In genomic region chr17:27056170-27056569, GRCm38 (mm10) we compare ENCODE assay signal across 8 mouse cellular contexts. TPM values are rescaled to one million over a fixed set of nuclear protein-coding genes. Genes with fewer than 3 reads are reported as not detected.
DNase-seq lines count a peak whose midpoint lies in the region; ATAC-seq lines count a peak whose summit lies in the region.

No protein-coding gene starts in this region.

- peaks cover 69% of the 10 kb centered on the region for H3K27me3 ChIP-seq in forebrain, embryonic 10.5 days (ENCODE audit: poor library complexity, severe bottlenecking)
- H3K27me3 ChIP-seq in limb, embryonic 12.5 days, result peaks cover 20% of the 10 kb centered on the region
- H3K27me3 ChIP-seq in midbrain, embryonic 13.5 days, result peaks cover 54% of the 10 kb centered on the region

- no peaks in the 10 kb centered on the region for H3K9me3 ChIP-seq in forebrain, embryonic 10.5 days
- H3K9me3 ChIP-seq in limb, embryonic 12.5 days, result no peaks in the 10 kb centered on the region
- H3K9me3 ChIP-seq in midbrain, embryonic 13.5 days, result no peaks in the 10 kb centered on the region

- H3K4me3 ChIP-seq in forebrain, embryonic 10.5 days, result peak overlapping the region; percentile 59
- peak overlapping the region; percentile 65 for H3K4me3 ChIP-seq in limb, embryonic 12.5 days (replicated peaks)
- H3K4me3 ChIP-seq in midbrain, embryonic 13.5 days (replicated peaks), result 0 out of 2 replicates have a peak overlapping the region, but pooled peaks have one; percentile 44

- peak overlapping the region; percentile 61 for H3K9ac ChIP-seq in limb, embryonic 12.5 days (replicated peaks)
- no peak overlapping the region for H3K9ac ChIP-seq in midbrain, embryonic 13.5 days (replicated peaks)

- H3K36me3 ChIP-seq in forebrain, embryonic 10.5 days (replicated peaks), result no peaks in the 10 kb centered on the region
- H3K36me3 ChIP-seq in limb, embryonic 12.5 days, result no peaks in the 10 kb centered on the region
- no peaks in the 10 kb centered on the region for H3K36me3 ChIP-seq in midbrain, embryonic 13.5 days

- peaks cover 56% of the 10 kb centered on the region for H3K4me1 ChIP-seq in forebrain, embryonic 10.5 days
- H3K4me1 ChIP-seq in limb, embryonic 12.5 days (replicated peaks), result peaks cover 49% of the 10 kb centered on the region
- H3K4me1 ChIP-seq in midbrain, embryonic 13.5 days (replicated peaks), result peaks cover 12% of the 10 kb centered on the region

- no peak for ATAC-seq in limb, embryonic 12.5 days (ENCODE audit: insufficient number of reproducible peaks, insufficient read depth, low FRiP score, low TSS enrichment, low read depth)
- no peak for ATAC-seq in midbrain, embryonic 13.5 days

- DNase-seq in 416B (ENCODE audit: low read depth) (peak; percentile 98), WW6 (ENCODE audit: low read depth, low spot score) (peak; percentile 76)
- peak; percentile 49 for DNase-seq in forebrain, embryonic 10.5 days (ENCODE audit: extremely low spot score, low spot score)
- DNase-seq in heart, postnatal 4 days, result peak; percentile 69
- DNase-seq in thymus, adult 18-20 months, result peak; percentile 74 to 83
- no peak for DNase-seq in cerebellum, postnatal 4 days (ENCODE audit: low spot score in 2 of 2)

- WGBS in forebrain, embryonic 10.5 days, result under 1% methylated on average over 13 of the region's 13 CpGs
- under 1% methylated on average over 13 of the region's 13 CpGs for WGBS in limb, embryonic 12.5 days
- WGBS in midbrain, embryonic 13.5 days, result 1% methylated on average over 13 of the region's 13 CpGs

- peak overlapping the region; percentile 81 for H3K27ac ChIP-seq in forebrain, embryonic 10.5 days
- peak overlapping the region; percentile 82 for H3K27ac ChIP-seq in limb, embryonic 12.5 days
- no peak overlapping the region for H3K27ac ChIP-seq in midbrain, embryonic 13.5 days

- peak overlapping the region; percentile 89 for H3K4me2 ChIP-seq in limb, embryonic 12.5 days
- H3K4me2 ChIP-seq in midbrain, embryonic 13.5 days (replicated peaks), result peak overlapping the region; percentile 67

RNA-seq across cellular contexts. Expression of gene Itpr3, which starts 0.9 kb away (rescaled TPM):
- 1.6 TPM in 2 replicates for polyA plus RNA-seq in forebrain, embryonic 10.5 days (2016; fragmentation: Nextera tagmentation; extraction: Ambion mirVana)
- total RNA-seq in heart, postnatal 4 days (2021), result 1 to 10 TPM; 7.5 to 8.2 TPM
- polyA plus RNA-seq in limb, embryonic 12.5 days (2016; fragmentation: Nextera tagmentation; extraction: Ambion mirVana), result 4.3 and 5.2 TPM in 2 replicates
- 0.68 and 1.3 TPM in 2 replicates for polyA plus RNA-seq in midbrain, embryonic 13.5 days (2015; fragmentation: Nextera tagmentation; extraction: Ambion mirVana)

RNA-seq across cellular contexts. Expression of gene Bak1, which starts 27.4 kb away (rescaled TPM):
- polyA plus RNA-seq in forebrain, embryonic 10.5 days (2016; fragmentation: Nextera tagmentation; extraction: Ambion mirVana), result 3.1 and 3.4 TPM in 2 replicates
- 10 to 100 TPM; 46.8 to 52.4 TPM for total RNA-seq in heart, postnatal 4 days (2021)
- 3.5 and 5.3 TPM in 2 replicates for polyA plus RNA-seq in limb, embryonic 12.5 days (2016; fragmentation: Nextera tagmentation; extraction: Ambion mirVana)
- polyA plus RNA-seq in midbrain, embryonic 13.5 days (2015; fragmentation: Nextera tagmentation; extraction: Ambion mirVana), result 2.4 and 3.1 TPM in 2 replicates

Comparison
In these comparisons a context has a peak if more than half of its experiments do, and no peak if none do; other contexts are left out.
1. DNase-seq: peak in 416B (single experiment), WW6 (single experiment), forebrain, embryonic 10.5 days (single experiment), heart, postnatal 4 days (single experiment) and thymus, adult 18-20 months (2 of 2); none in cerebellum, postnatal 4 days (0 of 2).
2. Peak in every context shown above with its lines, with median percentiles within 50 percentile points of each other: H3K4me3 ChIP-seq.